7 mouse cellular contexts compared by ENCODE assay signal in genomic region chr3:31095179-31095490, GRCm38 (mm10). TPM values are rescaled to one million over a fixed set of nuclear protein-coding genes. Genes with fewer than 3 reads are reported as not detected.
A peak's percentile ranks its signal among the peaks of the same experiment; 100 is the strongest.
DNase-seq lines count a peak whose midpoint lies in the region; ATAC-seq and TF ChIP-seq lines count a peak whose summit lies in the region.

No protein-coding gene starts in this region.

- no peaks in the 10 kb centered on the region for H3K27me3 ChIP-seq in lung, embryonic 15.5 days
- no peaks in the 10 kb centered on the region for H3K27me3 ChIP-seq in forebrain, embryonic 11.5 days (ENCODE audit: control insufficient read depth, insufficient read depth, low read length)
- no peaks in the 10 kb centered on the region for H3K27me3 ChIP-seq in limb, embryonic 13.5 days
- no peaks in the 10 kb centered on the region for H3K27me3 ChIP-seq in small intestine, adult 2 months (ENCODE audit: control insufficient read depth, insufficient read depth, low read length)

- H3K4me1 ChIP-seq in lung, embryonic 15.5 days = peaks cover 36% of the 10 kb centered on the region
- H3K4me1 ChIP-seq in forebrain, embryonic 11.5 days (replicated peaks; ENCODE audit: control insufficient read depth, insufficient read depth, low read length) = peaks cover 5% of the 10 kb centered on the region; the same call in 1 of the 2 replicates
- peaks cover 36% of the 10 kb centered on the region for H3K4me1 ChIP-seq in limb, embryonic 13.5 days
- H3K4me1 ChIP-seq in small intestine, adult 2 months (ENCODE audit: control insufficient read depth, insufficient read depth, insufficient read length, low read length) = peaks cover 14% of the 10 kb centered on the region

- peak overlapping the region; percentile 88 for H3K9ac ChIP-seq in lung, embryonic 15.5 days
- H3K9ac ChIP-seq in forebrain, embryonic 11.5 days (ENCODE audit: low read length) = peak overlapping the region; percentile 93
- H3K9ac ChIP-seq in limb, embryonic 13.5 days = peak overlapping the region; percentile 94

- TF ChIP-seq CTCF in small intestine, adult 2 months (IDR thresholded peaks at IDR 0.05; ENCODE audit: extremely low read depth, insufficient read length, insufficient replicate concordance, low read depth, low read length) = no peak

- TF ChIP-seq POLR2A in small intestine, adult 2 months (IDR thresholded peaks at IDR 0.05; ENCODE audit: low read depth, low read length) = no peak

- WGBS in lung, embryonic 15.5 days = 0% methylated on average over 22 of the region's 39 CpGs
- WGBS in forebrain, embryonic 11.5 days = 0% methylated on average over 29 of the region's 39 CpGs
- WGBS in limb, embryonic 13.5 days = 0% methylated on average over 25 of the region's 39 CpGs
- under 1% methylated on average over 39 of the region's 39 CpGs for WGBS in small intestine, adult 2 months

- H3K36me3 ChIP-seq in lung, embryonic 15.5 days = no peaks in the 10 kb centered on the region
- no peaks in the 10 kb centered on the region for H3K36me3 ChIP-seq in forebrain, embryonic 11.5 days (ENCODE audit: control insufficient read depth, insufficient read depth, low read length)
- peaks cover 8% of the 10 kb centered on the region; the same call in 1 of the 2 replicates for H3K36me3 ChIP-seq in limb, embryonic 13.5 days
- H3K36me3 ChIP-seq in small intestine, adult 2 months (ENCODE audit: control insufficient read depth, insufficient read depth, low read length) = peaks cover 9% of the 10 kb centered on the region

- H3K4me3 ChIP-seq in lung, embryonic 15.5 days = peak overlapping the region; percentile 98
- H3K4me3 ChIP-seq in forebrain, embryonic 11.5 days (ENCODE audit: low read depth, low read length) = peak overlapping the region; percentile 91
- H3K4me3 ChIP-seq in limb, embryonic 13.5 days = peak overlapping the region; percentile 97
- peak overlapping the region; percentile 88 for H3K4me3 ChIP-seq in small intestine, adult 2 months (ENCODE audit: low read depth, low read length)

- DNase-seq in lung, postnatal 25 days (ENCODE audit: low spot score) = no peak
- no peak for DNase-seq in forebrain, embryonic 11.5 days (ENCODE audit: low spot score)
- DNase-seq in left cerebral cortex, adult 8-10 months (ENCODE audit: low spot score in 2 of 2) = no peak
- DNase-seq in kidney, postnatal 25 days = no peak

- no peaks in the 10 kb centered on the region for H3K9me3 ChIP-seq in lung, embryonic 15.5 days
- no peaks in the 10 kb centered on the region for H3K9me3 ChIP-seq in forebrain, embryonic 11.5 days (ENCODE audit: control insufficient read depth, low read length)
- H3K9me3 ChIP-seq in limb, embryonic 13.5 days = no peaks in the 10 kb centered on the region

- peak; percentile 11; the same call in 1 of the 2 replicates for ATAC-seq in lung, embryonic 15.5 days (ENCODE audit: borderline replicate concordance, extremely low read depth, low FRiP score, low TSS enrichment)
- ATAC-seq in forebrain, embryonic 11.5 days (replicated peaks; ENCODE audit: low FRiP score) = no peak; the same call in 1 of the 2 replicates
- ATAC-seq in limb, embryonic 13.5 days (ENCODE audit: low FRiP score, low read depth) = no peak; the same call in 1 of the 2 replicates

- peak overlapping the region; percentile 99 for H3K27ac ChIP-seq in lung, embryonic 15.5 days
- peak overlapping the region; percentile 97 for H3K27ac ChIP-seq in forebrain, embryonic 11.5 days (ENCODE audit: low read depth, low read length)
- peak overlapping the region; percentile 99 for H3K27ac ChIP-seq in limb, embryonic 13.5 days
- peak overlapping the region; percentile 80 for H3K27ac ChIP-seq in small intestine, adult 2 months (ENCODE audit: insufficient read depth, low read depth, low read length)

- H3K4me2 ChIP-seq in lung, embryonic 15.5 days = peak overlapping the region; percentile 79
- peak overlapping the region; percentile 61 for H3K4me2 ChIP-seq in forebrain, embryonic 11.5 days (ENCODE audit: low read depth, low read length, severe bottlenecking)
- peak overlapping the region; percentile 79 for H3K4me2 ChIP-seq in limb, embryonic 13.5 days (replicated peaks)

RNA-seq across cellular contexts. Expression of gene Skil, which starts 0.3 kb away (rescaled TPM):
- 20.6 and 22.0 TPM in 2 replicates for polyA plus RNA-seq in lung, embryonic 15.5 days (2015; fragmentation: Nextera tagmentation; extraction: Ambion mirVana)
- 31.6 and 33.5 TPM in 2 replicates for polyA plus RNA-seq in forebrain, embryonic 11.5 days (2014; fragmentation: Nextera tagmentation; extraction: Ambion mirVana)
- polyA plus RNA-seq in limb, embryonic 13.5 days (2015; fragmentation: Nextera tagmentation; extraction: Ambion mirVana) = 27.2 and 30.2 TPM in 2 replicates
- polyA plus RNA-seq in small intestine, adult 2 months (2012; rRNA removed) = 3.4 and 8.5 TPM in 2 replicates
- 10 to 100 TPM; 60.9 to 68.8 (median 63.9) TPM for total RNA-seq in left cerebral cortex, adult 8-10 months (2022)

RNA-seq across cellular contexts. Expression of gene Cldn11, which starts 54.6 kb away (rescaled TPM):
- polyA plus RNA-seq in lung, embryonic 15.5 days (2015; fragmentation: Nextera tagmentation; extraction: Ambion mirVana) = 5.6 and 7.7 TPM in 2 replicates
- polyA plus RNA-seq in forebrain, embryonic 11.5 days (2014; fragmentation: Nextera tagmentation; extraction: Ambion mirVana) = 15.5 and 17.0 TPM in 2 replicates
- 9.4 and 10.7 TPM in 2 replicates for polyA plus RNA-seq in limb, embryonic 13.5 days (2015; fragmentation: Nextera tagmentation; extraction: Ambion mirVana)
- polyA plus RNA-seq in small intestine, adult 2 months (2012; rRNA removed) = 0.06 and 0.42 TPM in 2 replicates
- 100 to 1,000 TPM; 126 to 132 (median 131) TPM for total RNA-seq in left cerebral cortex, adult 8-10 months (2022)
